Mouse (Mus musculus) neural tube, embryonic 12.5 days (tissue): ENCODE results near the gene Dph1. TPM values are rescaled to one million over a fixed set of nuclear protein-coding genes. Genes with fewer than 3 reads are reported as not detected.

ENCODE experiments used
- ATAC-seq: fragments of 200-750 bp; cut with Nextera tagmentation; 2 replicates; pipeline ENCODE4 v1.8.0; 2017; ENCODE audit warnings: low read depth, mild to moderate bottlenecking, moderate TSS enrichment, moderate library complexity; ENCODE audit not compliant: low FRiP score
- H3K27ac ChIP-seq: fragments of 300-500 bp; sonication (generic); 2 replicates; pipeline ENCODE4 v1.5.1; 2016
- H3K27me3 ChIP-seq: fragments of 300-500 bp; sonication (generic); replicated peaks from 2 replicates; pipeline ENCODE4 v1.6.1; 2016; ENCODE audit warnings: mild to moderate bottlenecking
- H3K36me3 ChIP-seq: fragments of 300-500 bp; sonication (generic); 2 replicates; pipeline ENCODE4 v1.6.1; 2016; ENCODE audit warnings: mild to moderate bottlenecking
- H3K4me1 ChIP-seq: fragments of 300-500 bp; sonication (generic); 2 replicates; pipeline ENCODE4 v1.6.1; 2016
- H3K4me2 ChIP-seq: fragments of 300-500 bp; sonication (generic); replicated peaks from 2 replicates; pipeline ENCODE4 v1.6.1; 2016; ENCODE audit warnings: mild to moderate bottlenecking
- H3K4me3 ChIP-seq: fragments of 300-500 bp; sonication (generic); 2 replicates; pipeline ENCODE4 v1.5.1; 2016
- H3K9ac ChIP-seq: fragments of 300-500 bp; sonication (generic); 2 replicates; pipeline ENCODE4 v1.6.1; 2016; ENCODE audit warnings: mild to moderate bottlenecking
- H3K9me3 ChIP-seq: fragments of 300-500 bp; sonication (generic); 2 replicates; pipeline ENCODE4 v1.6.1; 2016; ENCODE audit warnings: mild to moderate bottlenecking
- WGBS: fragments of 180-500 bp; shearing (Covaris S2); methylation state at CpG from one replicate; pipeline ENCODE4 v1.1.7; 2016; 5-methylcytosine and 5-hydroxymethylcytosine counted together
- polyA plus RNA-seq: library from polyadenylated mRNA; unstranded; fragments of >200 nt; fragmentation: Nextera tagmentation; extraction: Ambion mirVana; gene quantifications from 2 replicates; pipeline ENCODE4 v1.2.1, GENCODE M21; 2016

Dph1 gene
- 16.7 and 18.4 TPM in 2 replicates for polyA plus RNA-seq

GRCm38 (mm10) chr11:75190905-75191441 is at the start of gene Dph1:
Dph1 (minus strand) TSS chr11:75191241.
- H3K9me3 ChIP-seq, result no peaks in the 10 kb centered on the region
- H3K27ac ChIP-seq, result no peak within 1 kb of the TSS
- no peaks in the 10 kb centered on the region for H3K36me3 ChIP-seq
- H3K4me1 ChIP-seq, result peaks cover 36% of the 10 kb centered on the region
- H3K4me3 ChIP-seq, result peak within 1 kb of the TSS; percentile 64
- 51% methylated on average over 5 of the region's 5 CpGs for WGBS
- peak within 1 kb of the TSS; percentile 56 for H3K9ac ChIP-seq
- peaks cover 50% of the 10 kb centered on the region for H3K27me3 ChIP-seq
- ATAC-seq, result no peak
- peak within 1 kb of the TSS; percentile 89 for H3K4me2 ChIP-seq

- WGBS, result 81% methylated on average over 13 of the region's 13 CpGs
- Histone ChIP-seq H3K4me3 (no peak overlapping the region), H3K36me3 (no peaks in the 10 kb centered on the region), H3K27me3 (peaks cover under 1% of the 10 kb centered on the region; the same call in 1 of the 2 replicates), H3K9ac (no peak overlapping the region), H3K4me1 (peaks cover 4% of the 10 kb centered on the region), H3K9me3 (no peaks in the 10 kb centered on the region), H3K27ac (no peak overlapping the region), H3K4me2 (no peak overlapping the region)
- no peak for ATAC-seq
These were observed 49.3 kb upstream of the Dph1 start for GRCm38 (mm10) chr11:75240158-75240934.

GRCm38 (mm10) chr11:75234745-75235144 is 43.7 kb upstream of the Dph1 start:
- peaks cover 16% of the 10 kb centered on the region for H3K27me3 ChIP-seq
- H3K9ac ChIP-seq, result no peak overlapping the region
- 0 out of 2 replicates have a peak overlapping the region, but pooled peaks have one; percentile 9 for H3K4me2 ChIP-seq
- H3K4me1 ChIP-seq, result peaks cover 17% of the 10 kb centered on the region; the same call in 1 of the 2 replicates
- H3K4me3 ChIP-seq, result no peak overlapping the region
- H3K9me3 ChIP-seq, result no peaks in the 10 kb centered on the region
- H3K36me3 ChIP-seq, result no peaks in the 10 kb centered on the region
- ATAC-seq, result no peak
- 9% methylated on average over 16 of the region's 16 CpGs for WGBS
- no peak overlapping the region for H3K27ac ChIP-seq

DNA sequence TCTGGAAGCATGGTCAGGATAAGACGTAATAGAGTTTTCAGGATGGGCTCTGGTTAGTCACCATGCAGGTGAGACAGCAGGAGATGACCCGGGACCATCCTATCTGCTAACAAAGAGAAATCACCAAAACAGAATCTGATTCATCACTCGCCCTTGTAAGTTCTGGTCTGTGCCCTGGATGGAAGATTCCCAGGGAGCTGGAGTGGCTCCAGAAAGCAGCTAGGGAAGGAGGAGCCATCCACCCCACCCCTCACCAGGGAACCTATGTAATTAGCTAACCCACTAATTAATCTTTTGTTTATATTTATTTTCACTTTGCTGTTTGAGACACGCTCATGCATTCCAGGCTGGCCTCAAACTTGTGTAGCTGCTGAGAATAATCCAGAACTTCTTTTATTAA is 41.4 kb upstream of the Dph1 start:
- Histone ChIP-seq H3K4me1 (peaks cover 17% of the 10 kb centered on the region; the same call in 1 of the 2 replicates), H3K4me2 (no peak overlapping the region), H3K27me3 (peaks cover 16% of the 10 kb centered on the region), H3K36me3 (no peaks in the 10 kb centered on the region), H3K27ac (no peak overlapping the region), H3K9me3 (no peaks in the 10 kb centered on the region), H3K4me3 (no peak overlapping the region), H3K9ac (no peak overlapping the region)
- 82% methylated on average over 4 of the region's 4 CpGs for WGBS
- ATAC-seq, result no peak

DNA sequence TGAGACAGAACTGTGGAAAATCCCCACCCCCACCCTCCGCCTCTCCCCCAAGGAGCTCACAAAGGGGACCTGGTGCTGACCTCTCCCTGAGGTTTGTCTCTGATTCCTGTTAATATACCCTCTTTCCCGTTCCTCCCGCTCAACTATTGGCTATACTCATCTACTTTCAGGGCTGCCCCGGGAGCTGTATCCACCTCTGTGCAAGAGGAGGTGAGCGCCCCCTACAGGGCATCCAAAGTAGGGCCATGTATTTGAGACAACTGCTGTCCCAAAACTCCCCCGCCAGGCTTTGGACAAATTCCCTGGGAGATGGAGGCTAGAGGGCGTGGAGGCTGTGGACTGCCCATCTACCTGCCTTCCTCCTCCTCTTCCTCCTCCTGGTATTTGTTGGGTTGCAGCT is 40.7 kb upstream of the Dph1 start:
- no peak for ATAC-seq

GRCm38 (mm10) chr11:75230272-75230760 is 39.3 kb upstream of the Dph1 start:
- ATAC-seq, result no peak
- H3K4me2 ChIP-seq, result no peak overlapping the region
- H3K9ac ChIP-seq, result no peak overlapping the region
- H3K27me3 ChIP-seq, result peaks cover 16% of the 10 kb centered on the region
- H3K9me3 ChIP-seq, result no peaks in the 10 kb centered on the region
- H3K4me1 ChIP-seq, result peaks cover 17% of the 10 kb centered on the region; the same call in 1 of the 2 replicates
- no peak overlapping the region for H3K27ac ChIP-seq
- WGBS, result 92% methylated on average over 6 of the region's 6 CpGs
- H3K4me3 ChIP-seq, result no peak overlapping the region
- H3K36me3 ChIP-seq, result no peaks in the 10 kb centered on the region

More for the DNA sequence above, 40.7 kb upstream of the Dph1 start:
- Histone ChIP-seq H3K4me3 (no peak overlapping the region), H3K4me2 (no peak overlapping the region), H3K27ac (no peak overlapping the region; the same call in 1 of the 2 replicates), H3K36me3 (no peaks in the 10 kb centered on the region), H3K27me3 (peaks cover 16% of the 10 kb centered on the region), H3K4me1 (peaks cover 17% of the 10 kb centered on the region; the same call in 1 of the 2 replicates), H3K9me3 (no peaks in the 10 kb centered on the region), H3K9ac (no peak overlapping the region)
- 6% methylated on average over 7 of the region's 7 CpGs for WGBS

DNA sequence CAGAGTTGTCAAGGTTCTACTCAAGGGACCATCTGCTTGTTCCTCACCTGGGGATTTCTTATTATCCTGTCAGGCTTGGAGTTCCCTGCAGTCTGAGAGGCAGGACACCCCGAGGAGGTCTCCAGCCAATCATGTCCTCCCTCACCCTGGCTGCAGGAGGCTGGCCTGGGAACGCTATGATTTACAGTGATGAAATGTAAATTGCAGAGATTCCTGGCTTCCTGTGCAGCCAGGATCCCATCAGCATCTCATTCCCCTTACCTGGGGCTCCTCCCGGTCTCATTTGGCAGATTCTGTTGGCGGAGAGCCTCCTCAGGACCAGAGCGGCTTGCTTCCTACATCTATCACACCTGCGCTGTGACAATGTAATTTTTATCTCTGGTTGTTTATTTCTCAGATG is 38.2 kb upstream of the Dph1 start:
- Histone ChIP-seq H3K27ac (no peak overlapping the region), H3K9ac (no peak overlapping the region), H3K4me2 (no peak overlapping the region), H3K4me3 (no peak overlapping the region), H3K4me1 (peaks cover 9% of the 10 kb centered on the region; the same call in 1 of the 2 replicates), H3K27me3 (peaks cover 7% of the 10 kb centered on the region), H3K36me3 (no peaks in the 10 kb centered on the region), H3K9me3 (no peaks in the 10 kb centered on the region)
- 81% methylated on average over 6 of the region's 6 CpGs for WGBS
- ATAC-seq, result no peak

GRCm38 (mm10) chr11:75227632-75228031 is 36.6 kb upstream of the Dph1 start:
- Histone ChIP-seq H3K4me1 (peaks cover 9% of the 10 kb centered on the region; the same call in 1 of the 2 replicates), H3K27me3 (no peaks in the 10 kb centered on the region), H3K4me3 (no peak overlapping the region), H3K9me3 (no peaks in the 10 kb centered on the region), H3K27ac (no peak overlapping the region), H3K4me2 (no peak overlapping the region), H3K36me3 (no peaks in the 10 kb centered on the region), H3K9ac (no peak overlapping the region)
- no peak for ATAC-seq
- WGBS, result 66% methylated on average over 3 of the region's 3 CpGs

GRCm38 (mm10) chr11:75224835-75225234 is 33.8 kb upstream of the Dph1 start:
- Histone ChIP-seq H3K27ac (no peak overlapping the region), H3K4me3 (no peak overlapping the region), H3K36me3 (no peaks in the 10 kb centered on the region), H3K9me3 (no peaks in the 10 kb centered on the region), H3K4me2 (no peak overlapping the region), H3K27me3 (no peaks in the 10 kb centered on the region), H3K4me1 (no peaks in the 10 kb centered on the region), H3K9ac (no peak overlapping the region)
- ATAC-seq, result no peak
- 89% methylated on average over 4 of the region's 4 CpGs for WGBS

GRCm38 (mm10) chr11:75224062-75224461 is 33.0 kb upstream of the Dph1 start:
- Histone ChIP-seq H3K4me1 (no peaks in the 10 kb centered on the region), H3K27ac (no peak overlapping the region), H3K9ac (no peak overlapping the region), H3K9me3 (no peaks in the 10 kb centered on the region), H3K4me2 (no peak overlapping the region), H3K36me3 (no peaks in the 10 kb centered on the region), H3K27me3 (no peaks in the 10 kb centered on the region), H3K4me3 (no peak overlapping the region)
- ATAC-seq, result no peak
- 85% methylated on average over 12 of the region's 12 CpGs for WGBS

GRCm38 (mm10) chr11:75220517-75221145 is 29.6 kb upstream of the Dph1 start:
- Histone ChIP-seq H3K27ac (no peak overlapping the region), H3K4me1 (no peaks in the 10 kb centered on the region), H3K4me2 (no peak overlapping the region), H3K4me3 (no peak overlapping the region), H3K9ac (no peak overlapping the region), H3K9me3 (no peaks in the 10 kb centered on the region), H3K36me3 (no peaks in the 10 kb centered on the region), H3K27me3 (no peaks in the 10 kb centered on the region; the same call in 1 of the 2 replicates)
- ATAC-seq, result no peak
- 70% methylated on average over 5 of the region's 6 CpGs for WGBS

DNA sequence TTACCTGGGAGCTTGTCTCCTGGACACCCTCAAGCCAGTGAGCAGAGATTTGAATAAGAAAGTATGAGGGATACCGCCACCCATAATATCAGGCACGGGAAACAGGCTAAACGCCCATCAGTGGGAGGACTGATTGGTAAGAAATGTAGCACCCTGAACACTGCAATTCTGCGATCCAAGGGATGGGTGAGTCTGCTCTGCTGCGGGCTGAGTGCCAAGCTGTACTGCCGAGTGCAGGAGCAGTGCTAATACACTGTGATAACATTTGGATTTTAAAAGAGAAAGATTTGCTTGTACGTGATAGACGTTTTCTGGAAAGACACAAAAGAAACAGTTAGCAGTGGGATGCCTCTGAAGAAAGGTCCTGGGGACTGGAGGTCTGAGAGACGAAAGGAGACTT is 29.1 kb upstream of the Dph1 start:
- Histone ChIP-seq H3K9ac (no peak overlapping the region), H3K36me3 (no peaks in the 10 kb centered on the region), H3K4me1 (no peaks in the 10 kb centered on the region), H3K9me3 (no peaks in the 10 kb centered on the region), H3K27me3 (no peaks in the 10 kb centered on the region; the same call in 1 of the 2 replicates), H3K27ac (no peak overlapping the region), H3K4me2 (no peak overlapping the region), H3K4me3 (no peak overlapping the region)
- 58% methylated on average over 9 of the region's 9 CpGs for WGBS
- no peak for ATAC-seq
